Mouse (Mus musculus): ENCODE data around the gene Ptpdc1.

Ptpdc1 gene

GRCm38 (mm10) chr13:48625433-48626184 lies at the start of gene Ptpdc1:
Gene Ptpdc1 (minus strand): TSS chr13:48625664.
- DNase-seq (ENCODE audit: low read depth), result peak; percentile 94

- no peak for DNase-seq (ENCODE audit: low read depth)
These were observed 49.1 kb upstream of the Ptpdc1 start for GRCm38 (mm10) chr13:48674609-48675008.

GRCm38 (mm10) chr13:48672312-48672840 lies 46.9 kb upstream of the Ptpdc1 start:
- no peak for DNase-seq (ENCODE audit: low read depth)

GRCm38 (mm10) chr13:48668976-48669534 lies 43.6 kb upstream of the Ptpdc1 start:
- no peak for DNase-seq (ENCODE audit: low read depth)

- no peak for DNase-seq (ENCODE audit: low read depth)
These were observed 42.9 kb upstream of the Ptpdc1 start for GRCm38 (mm10) chr13:48668091-48668975.

GRCm38 (mm10) chr13:48667461-48667860 lies 42.0 kb upstream of the Ptpdc1 start:
- DNase-seq (ENCODE audit: low read depth), result no peak

GRCm38 (mm10) chr13:48665656-48666597 lies 40.5 kb upstream of the Ptpdc1 start:
- no peak for DNase-seq (ENCODE audit: low read depth)

- no peak for DNase-seq (ENCODE audit: low read depth)
These were observed 39.6 kb upstream of the Ptpdc1 start for GRCm38 (mm10) chr13:48664916-48665655.

GRCm38 (mm10) chr13:48663988-48664339 lies 38.5 kb upstream of the Ptpdc1 start:
- DNase-seq (ENCODE audit: low read depth), result no peak

- DNase-seq (ENCODE audit: low read depth), result no peak
These were observed 37.9 kb upstream of the Ptpdc1 start for GRCm38 (mm10) chr13:48663211-48663987.

GRCm38 (mm10) chr13:48662431-48663143 lies 37.1 kb upstream of the Ptpdc1 start, which contains the start of gene Barx1:
Gene Barx1 (plus strand): TSS chr13:48662998.
- DNase-seq (ENCODE audit: low read depth), result no peak

GRCm38 (mm10) chr13:48661561-48661960 lies 36.1 kb upstream of the Ptpdc1 start:
- no peak for DNase-seq (ENCODE audit: low read depth)

GRCm38 (mm10) chr13:48660741-48661140 lies 35.3 kb upstream of the Ptpdc1 start:
- no peak for DNase-seq (ENCODE audit: low read depth)

- DNase-seq (ENCODE audit: low read depth), result no peak
These were observed 34.8 kb upstream of the Ptpdc1 start for GRCm38 (mm10) chr13:48660221-48660734.

GRCm38 (mm10) chr13:48659254-48660220 lies 34.1 kb upstream of the Ptpdc1 start:
- no peak for DNase-seq (ENCODE audit: low read depth)

GRCm38 (mm10) chr13:48658588-48659253 lies 33.3 kb upstream of the Ptpdc1 start:
- no peak for DNase-seq (ENCODE audit: low read depth)

GRCm38 (mm10) chr13:48657791-48658190 lies 32.3 kb upstream of the Ptpdc1 start:
- DNase-seq (ENCODE audit: low read depth), result no peak

All from induced T-regulatory cell, adult 2 months (primary cell).